Mouse (Mus musculus) liver, embryonic 12.5 days (tissue): ENCODE data around the gene Sost. TPM values are rescaled to one million over a fixed set of nuclear protein-coding genes. Genes with fewer than 3 reads are reported as not detected.

Source experiments
- ATAC-seq: fragments of 200-750 bp; cut with Nextera tagmentation; 2 replicates; pipeline ENCODE4 v1.8.0; 2017; ENCODE audit warnings: moderate number of reproducible peaks, mild to moderate bottlenecking, moderate library complexity
- H3K27ac ChIP-seq: fragments of 300-500 bp; sonication (generic); 2 replicates; pipeline ENCODE4 v1.5.1; 2016; ENCODE audit warnings: mild to moderate bottlenecking
- H3K27me3 ChIP-seq: fragments of 300-500 bp; sonication (generic); replicated peaks from 2 replicates; pipeline ENCODE4 v1.6.1; 2016; ENCODE audit warnings: mild to moderate bottlenecking, moderate library complexity
- H3K36me3 ChIP-seq: fragments of 300-500 bp; sonication (generic); 2 replicates; pipeline ENCODE4 v1.6.1; 2016; ENCODE audit warnings: mild to moderate bottlenecking, moderate library complexity
- H3K4me1 ChIP-seq: fragments of 300-500 bp; sonication (generic); 2 replicates; pipeline ENCODE4 v1.6.1; 2016
- H3K4me2 ChIP-seq: fragments of 300-500 bp; sonication (generic); 2 replicates; pipeline ENCODE4 v1.6.1; 2016; ENCODE audit warnings: mild to moderate bottlenecking, moderate library complexity
- H3K4me3 ChIP-seq: fragments of 300-500 bp; sonication (generic); 2 replicates; pipeline ENCODE4 v1.5.1; 2016; ENCODE audit warnings: mild to moderate bottlenecking, moderate library complexity
- H3K9ac ChIP-seq: fragments of 300-500 bp; sonication (generic); 2 replicates; pipeline ENCODE4 v1.6.1; 2016; ENCODE audit warnings: mild to moderate bottlenecking, moderate library complexity
- H3K9me3 ChIP-seq: fragments of 300-500 bp; sonication (generic); replicated peaks from 2 replicates; pipeline ENCODE4 v1.6.1; 2016; ENCODE audit warnings: mild to moderate bottlenecking, moderate library complexity
- WGBS: fragments of 180-500 bp; shearing (Covaris S2); methylation state at CpG from one replicate; pipeline ENCODE4 v1.1.7; 2016; ENCODE audit not compliant: insufficient replicate concordance; 5-methylcytosine and 5-hydroxymethylcytosine counted together
- polyA plus RNA-seq: library from polyadenylated mRNA; unstranded; fragments of >200 nt; fragmentation: Nextera tagmentation; extraction: Ambion mirVana; gene quantifications from 2 replicates; pipeline ENCODE4 v1.2.1, GENCODE M21; 2016

Sost gene
- polyA plus RNA-seq, 1 experiment from 2014 or later, result 0.10 TPM

- WGBS, result 14% methylated on average over 2 of the region's 2 CpGs
- H3K36me3 ChIP-seq, result no peaks in the 10 kb centered on the region
- H3K4me3 ChIP-seq, result no peak overlapping the region
- no peak overlapping the region for H3K4me2 ChIP-seq
- peaks cover 82% of the 10 kb centered on the region for H3K27me3 ChIP-seq
- no peak for ATAC-seq
- peaks cover 9% of the 10 kb centered on the region for H3K4me1 ChIP-seq
- no peaks in the 10 kb centered on the region for H3K9me3 ChIP-seq
- no peak overlapping the region for H3K27ac ChIP-seq
- H3K9ac ChIP-seq, result no peak overlapping the region
Observed at GRCm38 (mm10) chr11:101965553-101965952, 1.3 kb downstream of the Sost start.

- Histone ChIP-seq H3K27ac (no peak overlapping the region), H3K36me3 (no peaks in the 10 kb centered on the region), H3K9ac (no peak overlapping the region), H3K4me2 (no peak overlapping the region), H3K4me1 (peaks cover 9% of the 10 kb centered on the region), H3K4me3 (no peak overlapping the region), H3K27me3 (peaks cover 91% of the 10 kb centered on the region), H3K9me3 (no peaks in the 10 kb centered on the region)
- 7% methylated on average over 8 of the region's 8 CpGs for WGBS
- no peak for ATAC-seq
Observed at GRCm38 (mm10) chr11:101964647-101965046, 2.2 kb downstream of the Sost start.

- no peak for ATAC-seq
- Histone ChIP-seq H3K4me1 (peaks cover 9% of the 10 kb centered on the region), H3K9me3 (no peaks in the 10 kb centered on the region), H3K36me3 (no peaks in the 10 kb centered on the region), H3K4me3 (peak overlapping the region; percentile 47), H3K9ac (peak overlapping the region; percentile 12; the same call in 1 of the 2 replicates), H3K4me2 (peak overlapping the region; percentile 67), H3K27me3 (peaks cover 98% of the 10 kb centered on the region), H3K27ac (no peak overlapping the region)
- WGBS, result under 1% methylated on average over 78 of the region's 78 CpGs
Observed at GRCm38 (mm10) chr11:101963473-101964291, 3.1 kb downstream of the Sost start.

GRCm38 (mm10) chr11:101963043-101963442, 3.8 kb downstream of the Sost start:
- H3K36me3 ChIP-seq, result no peaks in the 10 kb centered on the region
- WGBS, result 3% methylated on average over 11 of the region's 11 CpGs
- peak overlapping the region; percentile 47; the same call in 1 of the 2 replicates for H3K4me3 ChIP-seq
- no peaks in the 10 kb centered on the region for H3K9me3 ChIP-seq
- H3K4me2 ChIP-seq, result peak overlapping the region; percentile 67
- H3K27me3 ChIP-seq, result peaks cover 98% of the 10 kb centered on the region
- no peak for ATAC-seq
- no peak overlapping the region for H3K27ac ChIP-seq
- no peak overlapping the region for H3K9ac ChIP-seq
- peaks cover 9% of the 10 kb centered on the region for H3K4me1 ChIP-seq

- WGBS, result 60% methylated on average over 5 of the region's 5 CpGs
- Histone ChIP-seq H3K36me3 (no peaks in the 10 kb centered on the region), H3K4me1 (peaks cover 18% of the 10 kb centered on the region)
Observed at GRCm38 (mm10) chr11:101957476-101957875, 9.3 kb downstream of the Sost start.

GRCm38 (mm10) chr11:101953441-101953840, 13.4 kb downstream of the Sost start:
- no peaks in the 10 kb centered on the region for H3K9me3 ChIP-seq
- peaks cover 62% of the 10 kb centered on the region for H3K27me3 ChIP-seq
- H3K4me1 ChIP-seq, result peaks cover 23% of the 10 kb centered on the region
- no peak overlapping the region for H3K4me3 ChIP-seq
- no peaks in the 10 kb centered on the region for H3K36me3 ChIP-seq
- peak overlapping the region; percentile 50; the same call in 1 of the 2 replicates for H3K4me2 ChIP-seq
- WGBS, result 13% methylated on average over 4 of the region's 4 CpGs
- ATAC-seq, result no peak
- peak overlapping the region; percentile 9; the same call in 1 of the 2 replicates for H3K9ac ChIP-seq
- H3K27ac ChIP-seq, result 0 out of 2 replicates have a peak overlapping the region, but pooled peaks have one; percentile 10

More at GRCm38 (mm10) chr11:101957476-101957875, 9.3 kb downstream of the Sost start:
- no peak overlapping the region for H3K4me2 ChIP-seq
- H3K27ac ChIP-seq, result no peak overlapping the region
- no peak overlapping the region for H3K4me3 ChIP-seq
- no peaks in the 10 kb centered on the region for H3K9me3 ChIP-seq
- H3K27me3 ChIP-seq, result peaks cover 77% of the 10 kb centered on the region
- ATAC-seq, result no peak
- H3K9ac ChIP-seq, result no peak overlapping the region

- WGBS, result 7% methylated on average over 24 of the region's 24 CpGs
- ATAC-seq, result peak; percentile 59
- Histone ChIP-seq H3K9ac (peak overlapping the region; percentile 9; the same call in 1 of the 2 replicates), H3K4me2 (peak overlapping the region; percentile 50), H3K27me3 (peaks cover 55% of the 10 kb centered on the region), H3K36me3 (no peaks in the 10 kb centered on the region), H3K9me3 (no peaks in the 10 kb centered on the region), H3K4me1 (peaks cover 23% of the 10 kb centered on the region), H3K4me3 (no peak overlapping the region), H3K27ac (0 out of 2 replicates have a peak overlapping the region, but pooled peaks have one; percentile 10)
Observed at GRCm38 (mm10) chr11:101952541-101953341, 14.1 kb downstream of the Sost start.

GRCm38 (mm10) chr11:101950021-101950420, 16.8 kb downstream of the Sost start:
- no peaks in the 10 kb centered on the region for H3K36me3 ChIP-seq
- H3K27me3 ChIP-seq, result peaks cover 40% of the 10 kb centered on the region
- ATAC-seq, result no peak
- 61% methylated on average over 5 of the region's 5 CpGs for WGBS
- no peak overlapping the region for H3K9ac ChIP-seq
- no peak overlapping the region for H3K4me2 ChIP-seq
- no peaks in the 10 kb centered on the region for H3K9me3 ChIP-seq
- H3K4me3 ChIP-seq, result no peak overlapping the region
- no peak overlapping the region for H3K27ac ChIP-seq
- H3K4me1 ChIP-seq, result peaks cover 23% of the 10 kb centered on the region

GRCm38 (mm10) chr11:101946525-101946924, 20.3 kb downstream of the Sost start:
- WGBS, result 46% methylated on average over 5 of the region's 5 CpGs
- Histone ChIP-seq H3K4me2 (no peak overlapping the region), H3K9me3 (no peaks in the 10 kb centered on the region), H3K27me3 (peaks cover 14% of the 10 kb centered on the region), H3K9ac (no peak overlapping the region), H3K36me3 (no peaks in the 10 kb centered on the region), H3K4me3 (no peak overlapping the region), H3K4me1 (no peaks in the 10 kb centered on the region), H3K27ac (no peak overlapping the region)
- no peak for ATAC-seq

GRCm38 (mm10) chr11:101943055-101943454, 23.8 kb downstream of the Sost start:
- no peak overlapping the region for H3K9ac ChIP-seq
- no peak overlapping the region for H3K27ac ChIP-seq
- no peaks in the 10 kb centered on the region for H3K36me3 ChIP-seq
- ATAC-seq, result no peak
- no peaks in the 10 kb centered on the region for H3K9me3 ChIP-seq
- H3K4me3 ChIP-seq, result no peak overlapping the region
- no peaks in the 10 kb centered on the region for H3K4me1 ChIP-seq
- H3K4me2 ChIP-seq, result no peak overlapping the region
- WGBS, result 40% methylated on average over 3 of the region's 3 CpGs
- H3K27me3 ChIP-seq, result peaks cover 21% of the 10 kb centered on the region

- Histone ChIP-seq H3K36me3 (no peaks in the 10 kb centered on the region), H3K27me3 (peaks cover 60% of the 10 kb centered on the region), H3K27ac (no peak overlapping the region), H3K4me1 (peaks cover 11% of the 10 kb centered on the region), H3K9ac (peak overlapping the region; percentile 54; the same call in 1 of the 2 replicates), H3K4me2 (peak overlapping the region; percentile 78), H3K4me3 (peak overlapping the region; percentile 51), H3K9me3 (no peaks in the 10 kb centered on the region)
- under 1% methylated on average over 32 of the region's 32 CpGs for WGBS
- no peak for ATAC-seq
Observed at GRCm38 (mm10) chr11:101937108-101937507, 29.7 kb downstream of the Sost start.

- H3K27ac ChIP-seq, result no peak overlapping the region
- H3K9ac ChIP-seq, result no peak overlapping the region
- peaks cover 11% of the 10 kb centered on the region for H3K4me1 ChIP-seq
- peaks cover 60% of the 10 kb centered on the region for H3K27me3 ChIP-seq
- peak overlapping the region; percentile 78 for H3K4me2 ChIP-seq
- ATAC-seq, result no peak
- H3K9me3 ChIP-seq, result no peaks in the 10 kb centered on the region
- WGBS, result 26% methylated on average over 7 of the region's 7 CpGs
- H3K36me3 ChIP-seq, result no peaks in the 10 kb centered on the region
- H3K4me3 ChIP-seq, result peak overlapping the region; percentile 51
Observed at GRCm38 (mm10) chr11:101936421-101936820, 30.4 kb downstream of the Sost start.
